20 mouse cellular contexts compared by ENCODE assay signal in the genomic region with DNA sequence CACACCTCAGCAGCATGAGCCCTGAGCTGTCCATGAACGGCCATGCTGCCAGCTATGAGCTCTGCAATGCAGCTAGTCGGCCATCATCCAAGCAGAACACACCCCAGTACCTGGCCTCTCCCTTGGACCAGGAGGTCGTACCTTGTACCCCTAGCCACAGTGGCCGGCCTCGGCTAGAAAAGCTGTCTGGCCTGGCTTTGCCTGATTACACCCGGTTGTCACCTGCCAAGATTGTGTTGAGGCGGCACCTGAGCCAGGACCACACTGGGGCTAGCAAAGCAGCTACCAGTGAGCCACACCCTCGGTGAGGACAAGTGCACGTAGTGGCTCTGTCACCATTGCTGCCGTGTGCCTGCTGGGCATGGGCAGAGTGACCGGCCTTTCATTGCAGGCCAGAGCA. TPM values are rescaled to one million over a fixed set of nuclear protein-coding genes. Genes with fewer than 3 reads are reported as not detected.
"Had no signal": no experiment of that assay in that cellular context is flagged by ENCODE, and none has a peak within 500 bp of the region (broad histone marks: within the 10 kb centered on the region; RNA-seq: fewer than 3 reads in every experiment).

No protein-coding gene starts in this region.

- H3K27me3 ChIP-seq: lung, embryonic 15.5 days; megakaryocyte, embryonic 14.5 days; midbrain, embryonic 12.5 days; neural tube, embryonic 12.5 days; stomach, embryonic 15.5 days had no signal

- H3K9ac ChIP-seq: lung, embryonic 15.5 days; midbrain, embryonic 12.5 days; neural tube, embryonic 12.5 days; stomach, embryonic 15.5 days had no signal

- ATAC-seq: lung, postnatal 0 days had no signal

- H3K4me3 ChIP-seq: lung, embryonic 15.5 days; megakaryocyte, embryonic 14.5 days; midbrain, embryonic 12.5 days; neural tube, embryonic 12.5 days; stomach, embryonic 15.5 days had no signal

- H3K9me3 ChIP-seq: lung, embryonic 15.5 days; megakaryocyte, embryonic 14.5 days; midbrain, embryonic 12.5 days; neural tube, embryonic 12.5 days; stomach, embryonic 15.5 days had no signal

- H3K4me2 ChIP-seq: lung, embryonic 15.5 days; midbrain, embryonic 12.5 days; neural tube, embryonic 12.5 days; stomach, embryonic 15.5 days had no signal

- H3K4me1 ChIP-seq: lung, embryonic 15.5 days; midbrain, embryonic 12.5 days; neural tube, embryonic 12.5 days; stomach, embryonic 15.5 days had no signal

- DNase-seq: lung, adult 2 months; lung, postnatal 14 days; lung, postnatal 36 days; right cerebral cortex, postnatal 14 days; thymus, adult 2 months; thymus, postnatal 25 days; thymus, postnatal 4 days had no signal

- H3K27ac ChIP-seq: lung, embryonic 15.5 days; macrophage; midbrain, embryonic 12.5 days; neural tube, embryonic 12.5 days; stomach, embryonic 15.5 days; stomach, postnatal 0 days had no signal

RNA-seq across cellular contexts. Expression of gene Amh, which starts 19.1 kb away (rescaled TPM):
- total RNA-seq: megakaryocyte progenitor cell, adult 5-6 weeks; monocyte, adult 5-6 weeks had no signal
- polyA plus RNA-seq: macrophage; midbrain, postnatal 0 days; neural tube, embryonic 12.5 days; stomach, embryonic 15.5 days had no signal

RNA-seq across cellular contexts. Expression of gene Jsrp1, which starts 27.3 kb away (rescaled TPM):
- total RNA-seq: megakaryocyte progenitor cell, adult 5-6 weeks; midbrain, postnatal 0 days; monocyte, adult 5-6 weeks; neutrophil, adult 5-6 weeks had no signal
- polyA plus RNA-seq: macrophage; spleen, adult 2 months; thymus, adult 2 months had no signal
